Mouse (Mus musculus) kidney, embryonic 15.5 days (tissue): ENCODE data around the gene Cdpf1. TPM values are rescaled to one million over a fixed set of nuclear protein-coding genes. Genes with fewer than 3 reads are reported as not detected.
"Not testable (repeated sequence)": the region's sequence is repeated elsewhere in the genome, so short reads cannot be mapped to it uniquely, and the experiment has no call there.

Source experiments
- ATAC-seq: fragments of 200-750 bp; cut with Nextera tagmentation; replicated peaks from 2 replicates; pipeline ENCODE4 v1.8.0; 2017; ENCODE audit warnings: moderate TSS enrichment; ENCODE audit not compliant: low FRiP score
- H3K27ac ChIP-seq: fragments of 300-500 bp; sonication (generic); 2 replicates; pipeline ENCODE4 v1.5.1; 2015; ENCODE audit warnings: mild to moderate bottlenecking, inconsistent platforms
- H3K27me3 ChIP-seq: fragments of 300-500 bp; sonication (generic); 2 replicates; pipeline ENCODE4 v1.6.1; 2015; ENCODE audit warnings: inconsistent platforms
- H3K36me3 ChIP-seq: fragments of 300-500 bp; sonication (generic); 2 replicates; pipeline ENCODE4 v1.6.1; 2015; ENCODE audit warnings: inconsistent platforms
- H3K4me1 ChIP-seq: fragments of 300-500 bp; sonication (generic); 2 replicates; pipeline ENCODE4 v1.6.1; 2015; ENCODE audit warnings: inconsistent platforms
- H3K4me2 ChIP-seq: fragments of 300-500 bp; sonication (generic); 2 replicates; pipeline ENCODE4 v1.6.1; 2015; ENCODE audit warnings: moderate library complexity, mild to moderate bottlenecking, inconsistent platforms
- H3K4me3 ChIP-seq: fragments of 300-500 bp; sonication (generic); replicated peaks from 2 replicates; pipeline ENCODE4 v1.5.1; 2015; ENCODE audit warnings: mild to moderate bottlenecking, inconsistent platforms
- H3K9ac ChIP-seq: fragments of 300-500 bp; sonication (generic); 2 replicates; pipeline ENCODE4 v1.6.1; 2015; ENCODE audit warnings: mild to moderate bottlenecking, inconsistent platforms
- H3K9me3 ChIP-seq: fragments of 300-500 bp; sonication (generic); replicated peaks from 2 replicates; pipeline ENCODE4 v1.6.1; 2016; ENCODE audit warnings: inconsistent platforms
- WGBS: fragments of 180-500 bp; shearing (Covaris S2); methylation state at CpG from one replicate; pipeline ENCODE4 v1.1.7; 2015; ENCODE audit warnings: mixed read lengths; 5-methylcytosine and 5-hydroxymethylcytosine counted together
- polyA plus RNA-seq: library from polyadenylated mRNA; unstranded; fragments of >200 nt; fragmentation: Nextera tagmentation; extraction: Ambion mirVana; gene quantifications from 2 replicates; pipeline ENCODE4 v1.2.1, GENCODE M21; 2015

Gene Cdpf1
- polyA plus RNA-seq, 1 experiment from 2014 or later, result 32.5 TPM

DNA sequence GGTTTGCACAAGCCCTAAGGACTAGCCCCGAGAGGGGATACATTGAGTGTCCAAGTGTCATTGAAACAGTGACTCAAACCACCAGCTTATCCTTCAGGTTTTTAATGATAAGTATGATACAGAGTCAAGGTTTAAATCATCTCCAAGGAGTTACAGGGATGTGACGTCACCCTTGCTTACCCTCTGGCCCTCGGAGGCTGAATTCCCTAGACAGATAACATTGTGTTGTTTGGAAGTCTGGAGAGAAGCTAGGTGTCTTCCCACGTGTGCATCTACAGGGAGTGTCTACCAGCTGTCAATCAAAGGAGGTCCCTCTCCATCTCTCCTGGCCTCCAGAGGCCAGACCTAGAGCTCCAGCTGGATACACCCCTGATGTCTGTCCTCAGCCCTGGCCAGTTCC lies 4.6 kb downstream of the Cdpf1 start:
- H3K9me3 ChIP-seq, result no peaks in the 10 kb centered on the region
- no peak overlapping the region for H3K9ac ChIP-seq
- no peak for ATAC-seq
- H3K4me1 ChIP-seq, result peaks cover 11% of the 10 kb centered on the region
- H3K4me2 ChIP-seq, result no peak overlapping the region
- no peak overlapping the region for H3K27ac ChIP-seq
- 70% methylated on average over 4 of the region's 4 CpGs for WGBS
- no peaks in the 10 kb centered on the region for H3K36me3 ChIP-seq
- H3K4me3 ChIP-seq, result no peak overlapping the region
- H3K27me3 ChIP-seq, result no peaks in the 10 kb centered on the region

GRCm38 (mm10) chr15:85802931-85803330 lies 8.6 kb downstream of the Cdpf1 start:
- Histone ChIP-seq H3K9ac (no peak overlapping the region), H3K36me3 (no peaks in the 10 kb centered on the region), H3K4me3 (no peak overlapping the region), H3K27me3 (no peaks in the 10 kb centered on the region), H3K27ac (no peak overlapping the region), H3K9me3 (no peaks in the 10 kb centered on the region), H3K4me2 (no peak overlapping the region), H3K4me1 (no peaks in the 10 kb centered on the region)
- 83% methylated on average over 2 of the region's 2 CpGs for WGBS
- ATAC-seq, result no peak

DNA sequence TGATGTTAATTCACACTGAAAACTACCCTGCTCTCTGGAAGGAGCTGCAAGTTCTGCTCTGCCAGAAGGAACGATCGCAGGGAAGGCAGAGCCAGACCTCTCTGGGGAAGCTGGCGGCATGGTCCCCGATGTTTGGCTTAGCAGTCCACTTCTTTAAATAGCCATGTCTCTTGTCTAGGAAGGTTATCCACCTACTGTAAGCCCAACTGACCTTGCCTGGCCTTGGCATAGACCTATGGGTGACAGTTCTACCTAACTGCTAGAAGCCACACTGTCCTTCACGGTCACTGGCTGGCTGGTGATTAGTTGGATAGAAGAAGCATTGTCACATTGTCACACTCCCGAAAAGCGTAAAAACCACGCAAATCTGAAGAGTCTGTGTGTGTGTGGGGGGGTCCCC lies 12.8 kb downstream of the Cdpf1 start:
- H3K9ac ChIP-seq, result no peak overlapping the region
- H3K4me2 ChIP-seq, result no peak overlapping the region
- H3K4me3 ChIP-seq, result no peak overlapping the region
- no peaks in the 10 kb centered on the region for H3K4me1 ChIP-seq
- no peaks in the 10 kb centered on the region for H3K9me3 ChIP-seq
- ATAC-seq, result no peak
- H3K27me3 ChIP-seq, result no peaks in the 10 kb centered on the region
- H3K36me3 ChIP-seq, result no peaks in the 10 kb centered on the region
- WGBS, result 93% methylated on average over 8 of the region's 8 CpGs
- no peak overlapping the region for H3K27ac ChIP-seq

GRCm38 (mm10) chr15:85795516-85795915 lies 16.0 kb downstream of the Cdpf1 start:
- H3K4me3 ChIP-seq, result no peak overlapping the region
- H3K4me2 ChIP-seq, result no peak overlapping the region
- H3K9ac ChIP-seq, result no peak overlapping the region
- no peaks in the 10 kb centered on the region for H3K27me3 ChIP-seq
- no peak for ATAC-seq
- H3K36me3 ChIP-seq, result no peaks in the 10 kb centered on the region
- WGBS, result 83% methylated on average over 6 of the region's 6 CpGs
- no peak overlapping the region for H3K27ac ChIP-seq
- no peaks in the 10 kb centered on the region for H3K9me3 ChIP-seq
- H3K4me1 ChIP-seq, result no peaks in the 10 kb centered on the region

DNA sequence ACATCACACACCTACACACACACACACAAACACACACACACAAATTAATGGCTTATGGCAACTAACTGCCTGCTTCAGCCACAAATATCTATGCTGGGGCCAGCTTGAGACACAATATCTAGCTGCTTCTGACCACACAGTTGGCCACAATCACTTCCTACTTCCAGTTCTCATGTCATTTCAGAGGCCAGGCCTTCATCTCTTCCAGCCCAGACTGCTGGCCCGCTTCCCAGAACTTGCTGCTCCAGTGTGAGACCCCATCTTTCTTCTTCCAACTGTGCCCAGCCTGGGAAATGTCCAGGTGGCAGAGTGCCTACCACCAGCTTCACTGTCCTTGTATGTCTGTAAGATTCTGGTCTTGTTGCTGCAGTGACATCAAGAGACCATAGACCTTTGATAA lies 18.7 kb downstream of the Cdpf1 start:
- H3K9ac ChIP-seq, result no peak overlapping the region
- WGBS, result 96% methylated on average over 1 of the region's 1 CpGs
- H3K4me2 ChIP-seq, result no peak overlapping the region
- no peaks in the 10 kb centered on the region for H3K36me3 ChIP-seq
- H3K27me3 ChIP-seq, result no peaks in the 10 kb centered on the region
- no peak overlapping the region for H3K4me3 ChIP-seq
- H3K4me1 ChIP-seq, result 0 out of 2 replicates have a peak, but pooled peaks cover 2% of the 10 kb centered on the region
- H3K9me3 ChIP-seq, result no peaks in the 10 kb centered on the region
- no peak for ATAC-seq
- H3K27ac ChIP-seq, result no peak overlapping the region

GRCm38 (mm10) chr15:85791449-85791848 lies 20.0 kb downstream of the Cdpf1 start:
- no peak overlapping the region for H3K4me2 ChIP-seq
- H3K36me3 ChIP-seq, result no peaks in the 10 kb centered on the region
- H3K9me3 ChIP-seq, result no peaks in the 10 kb centered on the region
- no peaks in the 10 kb centered on the region for H3K27me3 ChIP-seq
- H3K4me3 ChIP-seq, result no peak overlapping the region
- 90% methylated on average over 4 of the region's 4 CpGs for WGBS
- no peak overlapping the region for H3K9ac ChIP-seq
- no peak overlapping the region for H3K27ac ChIP-seq
- 0 out of 2 replicates have a peak, but pooled peaks cover 2% of the 10 kb centered on the region for H3K4me1 ChIP-seq
- ATAC-seq, result no peak

GRCm38 (mm10) chr15:85788633-85789032 lies 22.9 kb downstream of the Cdpf1 start:
- 57% methylated on average over 16 of the region's 16 CpGs for WGBS
- Histone ChIP-seq H3K4me2 (no peak overlapping the region), H3K9me3 (no peaks in the 10 kb centered on the region), H3K4me3 (no peak overlapping the region), H3K36me3 (no peaks in the 10 kb centered on the region), H3K27ac (no peak overlapping the region), H3K4me1 (0 out of 2 replicates have a peak, but pooled peaks cover 2% of the 10 kb centered on the region), H3K27me3 (no peaks in the 10 kb centered on the region), H3K9ac (no peak overlapping the region)
- no peak for ATAC-seq

- H3K9ac ChIP-seq, result no peak overlapping the region
- 0 out of 2 replicates have a peak, but pooled peaks cover 2% of the 10 kb centered on the region for H3K4me1 ChIP-seq
- no peak overlapping the region for H3K27ac ChIP-seq
- ATAC-seq, result no peak
- no peaks in the 10 kb centered on the region for H3K36me3 ChIP-seq
- H3K9me3 ChIP-seq, result no peaks in the 10 kb centered on the region
- 84% methylated on average over 4 of the region's 4 CpGs for WGBS
- H3K27me3 ChIP-seq, result no peaks in the 10 kb centered on the region
- no peak overlapping the region for H3K4me2 ChIP-seq
- H3K4me3 ChIP-seq, result no peak overlapping the region
Measured at GRCm38 (mm10) chr15:85788051-85788450, 23.4 kb downstream of the Cdpf1 start.

DNA sequence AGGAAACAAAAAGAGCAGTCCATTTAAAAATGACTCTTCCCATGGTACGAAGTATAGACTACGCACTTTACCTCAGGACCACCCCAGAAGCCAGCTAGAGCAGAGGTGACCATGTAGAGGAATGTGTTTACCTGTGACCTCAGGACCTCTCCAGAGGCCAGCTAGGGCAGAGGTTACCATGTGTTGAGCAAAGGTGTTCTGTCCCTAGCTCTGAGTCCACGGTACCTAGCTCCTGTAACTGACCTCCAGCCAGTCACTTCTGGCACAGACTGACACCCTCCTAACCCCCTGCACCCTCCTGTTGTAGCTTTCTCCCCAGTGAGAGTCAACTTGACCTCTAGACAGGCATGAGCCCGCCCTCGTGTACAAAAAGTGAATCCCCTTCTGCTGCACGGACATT lies 24.0 kb downstream of the Cdpf1 start:
- no peak overlapping the region for H3K27ac ChIP-seq
- 88% methylated on average over 6 of the region's 6 CpGs for WGBS
- H3K9ac ChIP-seq, result no peak overlapping the region
- no peak overlapping the region for H3K4me2 ChIP-seq
- no peak for ATAC-seq
- no peaks in the 10 kb centered on the region for H3K9me3 ChIP-seq
- H3K27me3 ChIP-seq, result no peaks in the 10 kb centered on the region
- H3K4me3 ChIP-seq, result no peak overlapping the region
- no peaks in the 10 kb centered on the region for H3K36me3 ChIP-seq
- 0 out of 2 replicates have a peak, but pooled peaks cover 2% of the 10 kb centered on the region for H3K4me1 ChIP-seq

DNA sequence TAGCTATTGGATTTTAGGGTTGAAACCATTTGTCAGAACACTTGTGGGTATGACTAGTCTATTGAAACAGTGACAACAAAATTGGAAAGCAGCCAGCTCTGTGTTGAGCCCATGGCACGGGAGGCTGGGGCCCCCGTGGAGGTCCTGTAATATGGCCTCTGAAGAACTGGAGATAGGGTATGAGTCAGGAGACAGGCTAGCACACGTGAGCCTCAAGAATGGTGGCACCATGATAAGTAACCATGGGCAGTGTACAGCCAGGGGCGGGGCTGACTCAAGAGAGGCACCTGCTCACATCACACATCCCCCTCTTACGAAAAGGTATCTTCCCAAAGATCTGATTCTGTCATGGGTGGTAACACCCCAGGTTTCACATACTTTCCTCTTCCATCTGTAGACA lies 24.8 kb downstream of the Cdpf1 start:
- no peaks in the 10 kb centered on the region for H3K27me3 ChIP-seq
- no peak for ATAC-seq
- H3K4me2 ChIP-seq, result no peak overlapping the region
- no peak overlapping the region for H3K9ac ChIP-seq
- no peaks in the 10 kb centered on the region for H3K9me3 ChIP-seq
- H3K4me1 ChIP-seq, result 0 out of 2 replicates have a peak, but pooled peaks cover 2% of the 10 kb centered on the region
- H3K27ac ChIP-seq, result no peak overlapping the region
- no peak overlapping the region for H3K4me3 ChIP-seq
- WGBS, result 73% methylated on average over 5 of the region's 5 CpGs
- H3K36me3 ChIP-seq, result no peaks in the 10 kb centered on the region

DNA sequence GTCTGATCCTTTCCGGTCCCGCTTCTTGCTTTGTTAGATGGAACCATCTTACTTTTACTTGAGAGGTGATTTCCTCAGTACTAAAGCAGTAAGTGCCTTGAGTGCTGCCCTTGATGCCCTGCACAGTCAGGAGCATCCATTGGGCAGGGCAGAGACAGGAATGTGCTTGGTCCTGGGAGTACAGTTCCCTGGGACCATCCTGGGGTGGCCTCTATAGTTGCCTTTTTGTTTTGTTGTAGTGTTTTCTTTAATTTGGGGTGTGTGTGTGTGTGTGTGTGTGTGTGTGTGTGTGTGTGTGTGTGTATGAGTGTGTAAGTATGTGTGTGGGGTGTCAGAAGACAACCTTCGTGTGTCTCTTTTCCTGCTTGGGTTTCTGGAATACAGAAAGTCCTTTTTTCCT lies 27.2 kb downstream of the Cdpf1 start:
- H3K4me3 ChIP-seq, result no peak overlapping the region
- no peaks in the 10 kb centered on the region for H3K27me3 ChIP-seq
- H3K4me2 ChIP-seq, result no peak overlapping the region
- ATAC-seq, result no peak
- no peak overlapping the region for H3K9ac ChIP-seq
- no peak overlapping the region for H3K27ac ChIP-seq
- 90% methylated on average over 3 of the region's 3 CpGs for WGBS
- H3K9me3 ChIP-seq, result no peaks in the 10 kb centered on the region
- 0 out of 2 replicates have a peak, but pooled peaks cover 2% of the 10 kb centered on the region for H3K4me1 ChIP-seq
- no peaks in the 10 kb centered on the region for H3K36me3 ChIP-seq

GRCm38 (mm10) chr15:85783146-85783545 lies 28.4 kb downstream of the Cdpf1 start:
- ATAC-seq, result no peak
- no peak overlapping the region for H3K4me2 ChIP-seq
- H3K9me3 ChIP-seq, result no peaks in the 10 kb centered on the region
- no peaks in the 10 kb centered on the region for H3K4me1 ChIP-seq
- no peaks in the 10 kb centered on the region for H3K27me3 ChIP-seq
- no peak overlapping the region for H3K4me3 ChIP-seq
- WGBS, result 88% methylated on average over 4 of the region's 4 CpGs
- no peak overlapping the region for H3K9ac ChIP-seq
- no peaks in the 10 kb centered on the region for H3K36me3 ChIP-seq
- no peak overlapping the region for H3K27ac ChIP-seq

DNA sequence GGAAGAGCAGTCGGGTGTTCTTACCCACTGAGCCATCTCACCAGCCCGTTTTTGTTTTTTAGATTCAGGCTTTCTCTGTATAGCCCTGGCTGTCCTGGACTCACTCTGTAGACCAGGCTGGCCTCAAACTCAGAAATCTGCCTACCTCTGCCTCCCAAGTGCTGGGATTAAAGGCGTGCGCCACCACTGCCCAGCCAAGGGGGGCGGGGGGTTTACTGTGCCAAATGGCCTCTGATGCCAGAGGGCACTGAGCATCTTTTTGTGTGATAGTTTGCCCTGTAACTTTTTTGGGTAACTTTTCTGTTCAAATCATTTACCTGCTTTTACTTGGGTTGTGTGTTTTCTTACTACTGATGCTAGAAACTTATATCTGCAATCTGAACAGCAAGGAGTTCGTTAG lies 32.6 kb downstream of the Cdpf1 start:
- not testable (repeated sequence) for H3K27ac ChIP-seq, ATAC-seq
- 89% methylated on average over 6 of the region's 6 CpGs for WGBS

More for the DNA sequence above, 32.6 kb downstream of the Cdpf1 start:
- H3K4me1 ChIP-seq, H3K4me2 ChIP-seq, H3K4me3 ChIP-seq, H3K9ac ChIP-seq, H3K27me3 ChIP-seq, H3K9me3 ChIP-seq, H3K36me3 ChIP-seq: not testable (repeated sequence)
